Mouse (Mus musculus): ENCODE measurements around the gene Colq. TPM values are rescaled to one million over a fixed set of nuclear protein-coding genes. Genes with fewer than 3 reads are reported as not detected.
A peak's percentile ranks its signal among the peaks of the same experiment; 100 is the strongest.

Colq gene
- total RNA-seq (2015; ENCODE audit: low replicate concordance) (not detected in 2 replicates), total RNA-seq (2017; ENCODE audit: low replicate concordance) (0.42 TPM in 1 of 2 replicates, not detected in the other)

- ATAC-seq (replicated peaks; ENCODE audit: low FRiP score, poor library complexity, severe bottlenecking), result no peak
These were observed at the start of gene Colq for GRCm38 (mm10) chr14:31591243-31591642. Gene Colq (minus strand): TSS chr14:31591343.

- peak; percentile 37 for ATAC-seq (replicated peaks; ENCODE audit: low FRiP score, poor library complexity, severe bottlenecking)
These were observed 49.3 kb upstream of the Colq start, which contains the start of gene Gm49387 for GRCm38 (mm10) chr14:31640346-31640889. Gene Gm49387 (minus strand): TSS chr14:31640878.

GRCm38 (mm10) chr14:31630677-31631076 is 39.5 kb upstream of the Colq start:
- no peak for ATAC-seq (replicated peaks; ENCODE audit: low FRiP score, poor library complexity, severe bottlenecking)

- ATAC-seq (replicated peaks; ENCODE audit: low FRiP score, poor library complexity, severe bottlenecking), result no peak
These were observed 31.6 kb upstream of the Colq start for GRCm38 (mm10) chr14:31622748-31623147.

- no peak for ATAC-seq (replicated peaks; ENCODE audit: low FRiP score, poor library complexity, severe bottlenecking)
These were observed 29.6 kb upstream of the Colq start for GRCm38 (mm10) chr14:31620591-31621223.

GRCm38 (mm10) chr14:31617997-31618396 is 26.9 kb upstream of the Colq start:
- no peak for ATAC-seq (replicated peaks; ENCODE audit: low FRiP score, poor library complexity, severe bottlenecking)

GRCm38 (mm10) chr14:31617204-31617603 is 26.1 kb upstream of the Colq start:
- no peak for ATAC-seq (replicated peaks; ENCODE audit: low FRiP score, poor library complexity, severe bottlenecking)

GRCm38 (mm10) chr14:31613671-31614070 is 22.5 kb upstream of the Colq start:
- no peak for ATAC-seq (replicated peaks; ENCODE audit: low FRiP score, poor library complexity, severe bottlenecking)

- no peak for ATAC-seq (replicated peaks; ENCODE audit: low FRiP score, poor library complexity, severe bottlenecking)
These were observed 20.8 kb upstream of the Colq start for GRCm38 (mm10) chr14:31611986-31612385.

- ATAC-seq (replicated peaks; ENCODE audit: low FRiP score, poor library complexity, severe bottlenecking), result no peak
These were observed 14.4 kb upstream of the Colq start for GRCm38 (mm10) chr14:31605514-31605913.

GRCm38 (mm10) chr14:31604916-31605315 is 13.8 kb upstream of the Colq start:
- ATAC-seq (replicated peaks; ENCODE audit: low FRiP score, poor library complexity, severe bottlenecking), result 0 out of 2 replicates have a peak, but pooled peaks have one; percentile 37

- peak; percentile 88 for ATAC-seq (replicated peaks; ENCODE audit: low FRiP score, poor library complexity, severe bottlenecking)
These were observed 11.5 kb upstream of the Colq start for GRCm38 (mm10) chr14:31602616-31602979.

- peak; percentile 36; the same call in 1 of the 2 replicates for ATAC-seq (replicated peaks; ENCODE audit: low FRiP score, poor library complexity, severe bottlenecking)
These were observed 10.9 kb upstream of the Colq start for GRCm38 (mm10) chr14:31601908-31602615.

GRCm38 (mm10) chr14:31597446-31597845 is 6.3 kb upstream of the Colq start:
- no peak for ATAC-seq (replicated peaks; ENCODE audit: low FRiP score, poor library complexity, severe bottlenecking)

- no peak for ATAC-seq (replicated peaks; ENCODE audit: low FRiP score, poor library complexity, severe bottlenecking)
These were observed 5.3 kb upstream of the Colq start for GRCm38 (mm10) chr14:31596408-31596807.

- no peak for ATAC-seq (replicated peaks; ENCODE audit: low FRiP score, poor library complexity, severe bottlenecking)
These were observed 3.5 kb upstream of the Colq start for GRCm38 (mm10) chr14:31594693-31595092.

GRCm38 (mm10) chr14:31593036-31593435 is 1.9 kb upstream of the Colq start:
- ATAC-seq (replicated peaks; ENCODE audit: low FRiP score, poor library complexity, severe bottlenecking), result no peak

GRCm38 (mm10) chr14:31586451-31586850 is 4.7 kb downstream of the Colq start:
- ATAC-seq (replicated peaks; ENCODE audit: low FRiP score, poor library complexity, severe bottlenecking), result no peak

- ATAC-seq (replicated peaks; ENCODE audit: low FRiP score, poor library complexity, severe bottlenecking), result no peak
These were observed 8.1 kb downstream of the Colq start for GRCm38 (mm10) chr14:31583082-31583481.

- ATAC-seq (replicated peaks; ENCODE audit: low FRiP score, poor library complexity, severe bottlenecking), result no peak
These were observed 13.0 kb downstream of the Colq start for GRCm38 (mm10) chr14:31577966-31578735.
